Mouse (Mus musculus) frontal cortex, adult (tissue): ENCODE results near the gene Pnp.
"Not testable (repeated sequence)": the region's sequence is repeated elsewhere in the genome, so short reads cannot be mapped to it uniquely, and the experiment has no call there.

Experiments
- ATAC-seq: cut with Nextera tagmentation; 2 replicates; pipeline ENCODE4 v1.9.2; 2017; ENCODE audit warnings: mild to moderate bottlenecking, moderate library complexity, mixed read lengths; ENCODE audit not compliant: low TSS enrichment

Gene Pnp

GRCm38 (mm10) chr14:50930377-50930753, 517 bp upstream of the Pnp start:
- peak; percentile 51 for ATAC-seq

- ATAC-seq = no peak
These were observed 675 bp downstream of the Pnp start for GRCm38 (mm10) chr14:50931493-50932020.

DNA sequence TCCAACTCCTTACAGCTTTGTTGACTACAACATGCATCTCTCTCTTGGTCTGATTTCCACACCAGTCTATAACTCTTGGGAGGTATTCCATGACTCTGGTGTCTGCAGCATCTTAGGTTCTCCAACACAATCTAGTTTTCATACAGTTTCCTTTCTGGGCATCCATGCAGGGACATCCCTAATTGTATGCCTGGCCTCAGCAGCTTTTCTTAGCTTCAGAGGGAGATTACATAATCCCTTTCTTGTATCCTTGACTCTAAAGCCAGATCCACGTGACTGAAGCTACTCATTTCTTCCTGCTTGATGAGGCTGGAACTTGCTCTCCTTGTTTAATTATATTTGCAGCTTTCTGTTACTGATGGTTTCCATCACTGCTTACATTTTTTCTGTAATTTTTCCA, 5.8 kb downstream of the Pnp start:
- 0 out of 2 replicates have a peak, but pooled peaks have one; percentile 44 for ATAC-seq

GRCm38 (mm10) chr14:50938119-50938908, 7.4 kb downstream of the Pnp start:
- ATAC-seq = no peak

GRCm38 (mm10) chr14:50938940-50939339, 8.1 kb downstream of the Pnp start:
- ATAC-seq = no peak

DNA sequence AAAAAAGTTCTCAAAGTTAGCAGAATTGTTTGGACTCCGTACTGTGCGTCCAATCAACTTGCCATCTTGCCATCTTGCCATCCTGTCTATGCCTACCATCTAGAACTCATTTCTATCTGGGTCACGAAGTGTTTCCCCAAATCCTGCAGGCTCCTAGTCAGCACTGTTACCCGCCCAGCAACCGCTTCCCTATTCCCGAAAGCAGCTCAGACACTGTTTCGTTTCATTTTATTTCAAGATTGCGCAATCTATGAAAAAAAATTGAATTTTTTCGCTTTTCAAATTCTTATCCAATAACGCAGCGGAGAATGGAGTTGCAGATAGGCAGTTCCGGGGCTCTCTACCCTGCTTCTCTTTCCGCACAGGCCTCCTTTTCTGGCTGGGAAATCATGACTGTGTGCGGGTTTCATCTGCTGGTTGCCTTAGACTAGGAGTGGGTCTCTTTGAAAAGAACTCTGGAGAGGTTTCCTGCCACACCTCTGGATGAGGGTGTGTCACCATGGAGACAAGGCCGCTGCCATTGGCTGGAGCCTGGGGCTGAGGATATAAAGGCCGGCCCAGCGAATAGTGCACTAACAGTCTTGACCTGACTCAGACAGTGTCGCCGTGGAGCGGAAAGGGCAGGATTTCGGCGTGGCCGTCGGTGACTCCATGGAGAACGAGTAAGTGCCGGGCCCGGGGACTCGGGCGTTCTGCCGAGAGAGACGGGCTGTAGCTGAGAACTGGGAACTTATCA, 13.2 kb downstream of the Pnp start, which contains the start of gene Gm49342:
Gene Gm49342 (plus strand): TSS at position 586 of the 736 bp plus-strand sequence.
- ATAC-seq = peak; percentile 96

- ATAC-seq = peak; percentile 90
These were observed 13.8 kb downstream of the Pnp start for GRCm38 (mm10) chr14:50944668-50945033.

- not testable (repeated sequence) for ATAC-seq
These were observed 14.2 kb downstream of the Pnp start for GRCm38 (mm10) chr14:50945081-50945480.

GRCm38 (mm10) chr14:50945526-50945925, 14.6 kb downstream of the Pnp start:
- ATAC-seq = not testable (repeated sequence)

- ATAC-seq = 0 out of 2 replicates have a peak, but pooled peaks have one; percentile 11
These were observed 24.6 kb downstream of the Pnp start for GRCm38 (mm10) chr14:50955487-50955886.

GRCm38 (mm10) chr14:50955942-50956508, 25.1 kb downstream of the Pnp start, which contains the start of gene Pnp2:
Gene Pnp2 (plus strand): TSS chr14:50955992.
- peak; percentile 92 for ATAC-seq

DNA sequence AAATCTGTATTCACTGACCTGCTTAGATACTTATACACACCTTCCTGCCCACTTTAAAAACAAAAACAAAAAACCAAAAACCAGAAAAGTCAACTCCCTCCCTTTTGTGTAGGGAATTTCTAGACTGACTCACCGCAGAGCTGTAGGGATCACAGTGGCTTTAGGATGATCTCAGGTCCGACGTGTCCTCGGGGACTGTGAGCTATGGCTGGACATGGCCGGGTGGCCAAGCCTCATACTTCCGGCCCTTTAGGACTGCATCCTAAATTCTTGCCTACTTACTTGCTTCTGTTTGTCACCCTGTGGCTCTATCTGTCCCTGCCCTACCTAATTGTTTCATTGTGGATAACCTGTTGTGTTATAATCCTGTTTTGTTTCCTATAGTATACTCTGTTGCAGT, 25.8 kb downstream of the Pnp start:
- not testable (repeated sequence) for ATAC-seq

DNA sequence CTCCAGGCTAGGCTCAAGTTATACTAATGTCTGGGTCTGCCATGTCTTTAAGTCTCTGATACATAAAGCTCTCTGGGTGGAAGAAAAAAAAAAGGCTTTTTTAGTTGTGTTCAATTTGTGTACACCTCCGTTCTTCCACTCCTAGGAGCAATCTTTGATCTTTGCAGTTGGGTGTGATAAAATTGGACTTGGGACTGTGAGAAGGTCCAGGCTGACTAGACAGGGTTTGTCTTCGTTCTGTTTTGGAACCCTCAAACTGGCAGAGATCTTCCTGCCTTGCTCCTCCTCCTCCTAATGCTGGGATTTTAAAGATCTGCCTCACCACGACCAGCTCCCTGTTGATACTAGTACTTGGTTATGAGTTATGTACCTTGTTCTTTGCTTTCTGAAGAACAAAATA, 26.3 kb downstream of the Pnp start:
- not testable (repeated sequence) for ATAC-seq

- not testable (repeated sequence) for ATAC-seq
These were observed 27.6 kb downstream of the Pnp start for GRCm38 (mm10) chr14:50958289-50958995.

- no peak for ATAC-seq
These were observed 37.5 kb downstream of the Pnp start for GRCm38 (mm10) chr14:50968216-50968980.

DNA sequence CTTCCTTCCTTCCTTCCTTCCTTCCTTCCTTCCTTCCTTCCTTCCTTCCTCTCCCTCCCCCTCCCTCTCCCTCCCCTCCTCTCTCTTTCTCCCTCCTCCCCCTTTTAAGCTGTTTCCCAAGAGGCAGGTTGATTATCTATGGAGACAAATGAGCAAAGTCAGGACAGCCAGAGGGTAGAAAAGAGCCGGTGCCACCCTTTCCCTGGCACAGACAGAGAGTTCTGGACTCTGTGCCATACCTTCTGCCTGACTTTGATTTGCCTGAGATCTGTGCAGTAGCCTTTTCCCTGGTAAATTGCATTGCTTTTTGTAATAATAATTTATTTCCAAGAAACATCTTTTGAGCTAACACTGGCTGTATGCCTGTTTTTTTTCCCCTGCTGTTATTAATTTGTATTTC, 38.2 kb downstream of the Pnp start:
- ATAC-seq = no peak

DNA sequence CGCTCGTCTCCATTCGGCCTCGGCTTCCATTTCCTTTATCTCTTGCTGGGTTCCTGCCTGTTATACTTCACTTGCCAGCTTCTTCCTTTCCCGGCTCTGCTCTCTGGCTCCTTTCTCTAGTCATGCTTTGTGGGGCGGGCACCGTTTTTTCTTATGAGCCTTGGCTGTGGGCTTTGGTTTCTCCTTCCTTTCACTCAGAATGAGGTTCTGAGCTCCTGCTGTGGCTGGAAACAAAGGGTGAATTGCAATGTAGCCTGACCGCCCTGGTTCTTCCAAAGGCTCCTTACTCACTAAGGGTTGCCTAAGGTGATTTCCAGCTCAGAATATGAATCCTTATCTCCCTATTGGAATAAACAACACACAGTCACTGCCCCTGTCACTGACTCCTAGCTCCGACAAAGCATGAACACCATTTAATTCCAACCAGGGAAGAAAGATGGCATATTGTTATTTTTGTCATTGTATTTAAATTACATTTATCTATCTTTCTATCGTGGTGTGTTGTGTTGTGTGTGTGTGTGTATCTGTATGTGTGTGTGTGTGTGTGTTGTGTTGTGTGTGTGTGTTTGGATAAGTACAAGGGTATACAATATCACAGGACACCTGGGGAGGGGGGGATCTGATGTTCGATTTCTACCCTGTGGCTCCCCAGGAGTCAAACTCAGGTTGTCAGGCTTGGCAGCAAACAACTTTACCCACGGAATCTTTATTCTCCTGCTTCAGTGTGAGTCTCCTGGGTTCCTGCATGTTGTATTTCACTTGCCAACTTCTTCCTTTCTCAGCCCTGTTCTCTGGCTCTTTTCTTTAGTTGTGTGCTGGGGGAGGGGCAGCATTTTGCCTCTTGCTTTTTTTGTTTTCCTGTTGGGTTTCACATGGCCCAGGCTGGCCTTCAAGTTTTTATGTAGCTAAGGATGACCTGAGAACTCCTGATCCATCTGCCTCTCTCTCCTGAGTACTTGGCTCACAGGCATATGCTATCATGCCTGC, 39.0 kb downstream of the Pnp start:
- peak; percentile 77 for ATAC-seq

DNA sequence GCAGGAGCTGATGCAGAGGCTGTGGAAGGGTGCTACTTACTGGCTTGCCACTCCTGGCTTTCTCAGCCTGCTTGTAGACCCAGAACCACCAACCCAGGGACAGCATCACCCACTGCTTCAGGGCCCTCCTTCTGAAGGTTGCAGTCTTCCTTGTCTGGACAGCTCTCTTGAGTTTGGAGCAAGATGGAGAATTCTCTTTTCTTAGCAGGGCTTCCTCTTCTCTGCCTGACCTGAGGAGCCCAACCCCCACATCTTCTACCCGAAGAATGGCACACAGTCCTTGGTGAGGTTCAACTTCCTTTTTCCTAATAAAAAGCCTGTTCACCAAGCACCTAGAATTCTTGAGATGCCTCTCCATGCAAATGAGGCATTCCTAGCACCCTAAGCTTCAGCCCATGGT, 39.9 kb downstream of the Pnp start:
- ATAC-seq = no peak

DNA sequence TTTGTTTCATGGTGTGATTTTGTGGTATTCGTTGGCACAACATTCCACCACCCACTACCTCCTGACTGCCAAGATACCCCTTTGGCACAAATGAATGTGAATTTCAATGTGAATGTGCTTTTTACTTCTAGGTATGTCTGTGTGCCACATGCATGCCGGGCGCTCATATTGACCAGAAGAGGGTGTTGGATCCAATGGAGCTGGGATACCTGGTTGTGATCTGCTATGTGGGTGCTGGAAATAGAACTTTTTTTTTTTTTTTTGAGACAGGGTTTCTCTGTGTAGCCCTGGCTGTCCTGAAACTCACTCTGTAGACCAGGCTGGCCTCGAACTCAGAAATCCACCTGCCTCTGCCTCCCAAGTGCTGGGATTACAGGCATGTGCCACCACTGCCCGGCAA, 42.2 kb downstream of the Pnp start:
- ATAC-seq = not testable (repeated sequence)

GRCm38 (mm10) chr14:50973700-50974099, 42.8 kb downstream of the Pnp start:
- ATAC-seq = no peak
